Mouse (Mus musculus): ENCODE measurements around the gene Cd68. TPM values are rescaled to one million over a fixed set of nuclear protein-coding genes. Genes with fewer than 3 reads are reported as not detected.

Cd68 gene
- 4.3 and 5.2 TPM in 2 replicates for polyA plus RNA-seq (2016; fragmentation: Nextera tagmentation; extraction: Ambion mirVana)

DNA sequence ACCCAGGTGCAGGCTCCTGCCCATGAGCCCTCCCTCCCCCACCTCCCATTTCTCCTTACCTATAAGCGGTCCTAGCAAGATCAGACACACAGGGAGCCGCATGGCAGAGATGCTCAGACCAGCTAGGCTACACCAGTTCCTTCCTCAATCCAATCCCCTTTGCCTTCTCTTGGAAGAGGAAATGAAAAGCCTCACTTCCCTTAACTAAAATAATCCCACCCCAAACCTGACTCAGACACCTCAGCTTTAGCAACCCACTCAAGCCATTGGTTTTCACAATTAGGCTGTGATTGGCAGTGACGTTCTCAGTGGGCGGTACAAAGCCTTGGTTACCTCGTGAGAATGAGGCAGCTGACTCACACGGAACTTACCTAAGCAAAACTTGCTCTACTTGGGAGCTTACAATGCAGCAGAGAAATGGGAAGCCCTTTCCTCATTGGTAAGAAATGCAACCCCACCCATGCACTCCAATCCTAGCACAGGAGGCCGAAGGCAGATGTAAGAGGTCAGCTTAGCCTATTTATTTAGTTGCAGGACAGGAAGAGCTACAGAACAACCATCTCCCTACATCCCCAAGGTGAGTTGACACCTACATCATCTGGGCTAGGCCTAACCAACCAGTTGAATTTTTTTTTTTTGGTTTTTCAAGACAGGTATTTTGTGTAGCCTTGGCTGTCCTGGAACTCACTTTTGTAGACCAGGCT is at the start of gene Cd68:
TSS of gene Cd68 (minus strand) at position 193 of the 704 bp plus-strand sequence.
- Histone ChIP-seq H3K9ac (no peak within 1 kb of the TSS), H3K27ac (ENCODE audit: poor library complexity, severe bottlenecking) (0 out of 2 replicates have a peak within 1 kb of the TSS, but pooled peaks have one; percentile 7), H3K27me3 (replicated peaks) (no peaks in the 10 kb centered on the region), H3K4me3 (no peak within 1 kb of the TSS), H3K36me3 (peaks cover 70% of the 10 kb centered on the region), H3K4me1 (replicated peaks) (peaks cover 37% of the 10 kb centered on the region), H3K4me2 (no peak within 1 kb of the TSS), H3K9me3 (replicated peaks) (no peaks in the 10 kb centered on the region)
- WGBS, result 31% methylated on average over 7 of the region's 7 CpGs
- no peak for ATAC-seq (ENCODE audit: insufficient number of reproducible peaks, low FRiP score)

DNA sequence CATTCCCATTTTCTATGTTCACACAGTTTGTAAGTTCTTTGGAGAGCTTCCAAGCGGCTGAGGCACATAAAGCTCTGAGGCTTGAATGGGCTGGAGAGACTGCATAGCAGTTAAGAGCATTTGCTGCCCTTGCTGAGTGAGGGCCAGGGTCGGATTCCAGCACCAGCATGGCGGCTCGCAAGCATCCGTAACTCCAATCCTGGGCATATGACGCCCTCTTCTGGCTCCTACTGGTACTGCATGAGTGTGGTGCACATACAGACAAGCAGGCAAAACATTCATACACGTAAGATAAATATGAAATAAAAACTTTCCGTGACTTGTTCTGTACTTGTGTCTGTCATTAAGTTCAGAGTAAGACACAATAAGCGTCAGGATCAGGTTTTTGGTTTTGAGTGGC is 49.5 kb upstream of the Cd68 start:
- peaks cover 14% of the 10 kb centered on the region for H3K4me1 ChIP-seq (replicated peaks)
- 53% methylated on average over 9 of the region's 9 CpGs for WGBS
- H3K4me2 ChIP-seq, result no peak overlapping the region; the same call in 1 of the 2 replicates
- H3K27me3 ChIP-seq (replicated peaks), result no peaks in the 10 kb centered on the region
- H3K9ac ChIP-seq, result no peak overlapping the region
- ATAC-seq (ENCODE audit: insufficient number of reproducible peaks, low FRiP score), result no peak
- H3K9me3 ChIP-seq (replicated peaks), result no peaks in the 10 kb centered on the region; the same call in 1 of the 2 replicates
- H3K4me3 ChIP-seq, result no peak overlapping the region
- H3K36me3 ChIP-seq, result no peaks in the 10 kb centered on the region
- peak overlapping the region; percentile 32; the same call in 1 of the 2 replicates for H3K27ac ChIP-seq (ENCODE audit: poor library complexity, severe bottlenecking)

DNA sequence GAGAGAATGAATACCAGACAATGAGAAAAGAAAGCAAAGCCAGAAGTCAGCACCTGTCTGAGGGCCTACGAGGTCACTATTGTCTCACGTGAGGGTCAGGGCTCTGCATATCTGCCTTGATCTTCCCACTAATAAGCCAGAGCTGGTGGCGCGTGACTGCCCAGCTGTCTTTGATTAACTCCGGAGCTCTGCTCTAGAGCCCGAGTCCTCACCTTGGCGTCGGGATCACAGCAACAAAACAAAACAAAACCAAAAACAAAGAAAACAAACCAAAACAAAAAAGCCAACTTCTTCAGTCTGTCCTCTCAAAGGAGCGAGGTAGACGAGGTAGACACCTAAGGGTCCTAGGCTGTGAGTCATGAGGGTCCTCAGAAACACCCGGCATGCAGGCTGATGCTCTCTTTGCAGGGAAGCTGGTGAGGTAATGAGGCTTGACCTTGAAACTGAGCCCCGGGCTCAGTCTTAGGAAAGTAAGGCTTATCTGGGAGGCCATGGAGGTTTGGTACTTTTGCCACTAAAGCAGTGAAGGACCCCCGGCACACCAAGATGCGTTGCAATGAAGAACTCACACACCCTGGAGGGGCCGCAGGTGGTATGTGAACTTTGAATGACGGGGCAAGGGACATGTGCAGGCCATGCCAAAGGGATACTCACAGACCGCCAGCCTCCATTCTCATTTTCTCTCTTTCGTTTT is 48.8 kb upstream of the Cd68 start:
- Histone ChIP-seq H3K4me3 (no peak overlapping the region), H3K4me1 (replicated peaks) (peaks cover 14% of the 10 kb centered on the region), H3K27me3 (replicated peaks) (no peaks in the 10 kb centered on the region), H3K9me3 (replicated peaks) (no peaks in the 10 kb centered on the region; the same call in 1 of the 2 replicates), H3K36me3 (no peaks in the 10 kb centered on the region), H3K4me2 (no peak overlapping the region), H3K9ac (no peak overlapping the region), H3K27ac (ENCODE audit: poor library complexity, severe bottlenecking) (no peak overlapping the region)
- WGBS, result 66% methylated on average over 18 of the region's 18 CpGs
- no peak for ATAC-seq (ENCODE audit: insufficient number of reproducible peaks, low FRiP score)

DNA sequence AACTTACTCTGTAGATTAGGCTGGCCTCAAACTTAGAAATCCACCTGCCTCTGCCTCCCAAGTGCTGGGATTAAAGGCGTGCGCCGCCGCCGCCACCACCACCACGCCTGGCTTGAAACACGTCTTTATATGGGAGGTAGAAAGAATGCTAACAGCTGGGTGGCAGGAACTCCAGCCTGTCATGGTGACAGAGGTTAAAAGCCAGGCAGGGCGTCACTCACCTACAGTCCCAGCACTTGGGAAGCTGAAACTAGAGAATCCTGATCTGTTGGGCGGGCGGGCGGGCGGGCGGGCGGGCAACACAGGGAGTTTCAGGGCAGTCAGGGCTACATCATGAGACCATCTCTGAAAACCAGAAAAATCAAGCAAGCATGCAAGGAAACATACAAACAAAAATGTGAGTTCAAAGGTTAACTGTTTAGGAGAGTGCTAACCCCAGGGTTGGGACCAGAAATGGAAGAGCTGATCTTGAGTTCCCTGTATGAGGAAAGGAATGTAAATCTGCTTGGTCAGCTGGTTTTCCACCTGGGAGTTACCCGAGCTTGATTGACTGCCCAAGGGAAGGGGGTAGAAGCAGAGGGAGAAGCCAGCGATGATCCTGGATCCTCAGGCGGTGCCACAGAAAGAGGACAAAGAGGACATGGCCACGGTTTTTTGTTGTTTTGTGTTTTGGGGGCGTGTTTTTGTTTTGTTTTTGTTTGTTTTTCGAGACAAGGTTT is 47.2 kb upstream of the Cd68 start:
- H3K36me3 ChIP-seq, result no peaks in the 10 kb centered on the region
- H3K9me3 ChIP-seq (replicated peaks), result no peaks in the 10 kb centered on the region; the same call in 1 of the 2 replicates
- H3K4me2 ChIP-seq, result no peak overlapping the region
- WGBS, result 74% methylated on average over 20 of the region's 20 CpGs
- ATAC-seq (ENCODE audit: insufficient number of reproducible peaks, low FRiP score), result no peak
- H3K4me3 ChIP-seq, result no peak overlapping the region
- no peak overlapping the region for H3K9ac ChIP-seq
- H3K4me1 ChIP-seq (replicated peaks), result peaks cover 17% of the 10 kb centered on the region
- no peaks in the 10 kb centered on the region for H3K27me3 ChIP-seq (replicated peaks)
- no peak overlapping the region for H3K27ac ChIP-seq (ENCODE audit: poor library complexity, severe bottlenecking)

DNA sequence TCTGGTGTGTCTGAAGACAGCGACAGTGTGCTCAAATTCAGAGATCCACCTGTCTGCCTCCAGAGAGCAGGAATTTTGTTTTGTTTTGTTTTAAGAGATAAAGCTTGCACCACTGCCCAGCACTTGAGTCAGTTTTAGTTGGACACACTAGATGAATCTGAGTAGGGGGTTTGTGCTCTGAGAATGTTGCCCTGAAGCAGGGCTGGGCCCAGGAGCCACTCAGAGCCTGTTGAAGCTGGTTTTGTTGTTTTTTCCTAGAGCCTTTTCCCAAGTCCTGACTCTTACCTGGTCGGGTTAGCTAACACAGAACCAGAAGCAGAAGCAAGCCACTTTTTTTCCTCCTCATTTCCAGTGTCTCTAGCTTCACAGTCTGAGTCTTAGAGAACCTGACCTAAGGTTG is 45.1 kb upstream of the Cd68 start:
- peaks cover 12% of the 10 kb centered on the region for H3K4me1 ChIP-seq (replicated peaks)
- H3K9me3 ChIP-seq (replicated peaks), result no peaks in the 10 kb centered on the region; the same call in 1 of the 2 replicates
- ATAC-seq (ENCODE audit: insufficient number of reproducible peaks, low FRiP score), result no peak
- H3K4me3 ChIP-seq, result no peak overlapping the region
- no peak overlapping the region for H3K9ac ChIP-seq
- H3K4me2 ChIP-seq, result no peak overlapping the region
- 75% methylated on average over 2 of the region's 2 CpGs for WGBS
- H3K27ac ChIP-seq (ENCODE audit: poor library complexity, severe bottlenecking), result no peak overlapping the region
- H3K36me3 ChIP-seq, result no peaks in the 10 kb centered on the region
- no peaks in the 10 kb centered on the region for H3K27me3 ChIP-seq (replicated peaks)

DNA sequence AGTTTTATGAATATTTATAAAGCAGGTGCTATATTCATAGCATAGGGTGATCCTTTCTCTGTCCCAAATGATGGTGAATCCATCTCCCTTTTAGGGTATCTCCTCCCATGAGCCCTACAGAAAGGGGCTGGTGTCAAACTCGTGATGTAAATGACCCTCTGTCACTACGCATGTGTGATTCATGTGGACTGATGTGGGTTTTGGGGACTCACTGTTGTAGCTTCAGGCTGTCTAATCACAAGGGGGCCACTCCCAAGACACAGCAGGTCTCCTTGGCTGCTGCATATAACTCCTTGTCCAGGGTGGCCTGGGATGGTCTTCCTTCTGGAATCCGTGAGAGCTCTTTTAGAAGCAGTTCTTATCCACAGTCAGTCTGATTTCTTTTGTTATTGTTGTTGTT is 44.5 kb upstream of the Cd68 start:
- 69% methylated on average over 3 of the region's 3 CpGs for WGBS
- no peak for ATAC-seq (ENCODE audit: insufficient number of reproducible peaks, low FRiP score)
- no peaks in the 10 kb centered on the region; the same call in 1 of the 2 replicates for H3K9me3 ChIP-seq (replicated peaks)

DNA sequence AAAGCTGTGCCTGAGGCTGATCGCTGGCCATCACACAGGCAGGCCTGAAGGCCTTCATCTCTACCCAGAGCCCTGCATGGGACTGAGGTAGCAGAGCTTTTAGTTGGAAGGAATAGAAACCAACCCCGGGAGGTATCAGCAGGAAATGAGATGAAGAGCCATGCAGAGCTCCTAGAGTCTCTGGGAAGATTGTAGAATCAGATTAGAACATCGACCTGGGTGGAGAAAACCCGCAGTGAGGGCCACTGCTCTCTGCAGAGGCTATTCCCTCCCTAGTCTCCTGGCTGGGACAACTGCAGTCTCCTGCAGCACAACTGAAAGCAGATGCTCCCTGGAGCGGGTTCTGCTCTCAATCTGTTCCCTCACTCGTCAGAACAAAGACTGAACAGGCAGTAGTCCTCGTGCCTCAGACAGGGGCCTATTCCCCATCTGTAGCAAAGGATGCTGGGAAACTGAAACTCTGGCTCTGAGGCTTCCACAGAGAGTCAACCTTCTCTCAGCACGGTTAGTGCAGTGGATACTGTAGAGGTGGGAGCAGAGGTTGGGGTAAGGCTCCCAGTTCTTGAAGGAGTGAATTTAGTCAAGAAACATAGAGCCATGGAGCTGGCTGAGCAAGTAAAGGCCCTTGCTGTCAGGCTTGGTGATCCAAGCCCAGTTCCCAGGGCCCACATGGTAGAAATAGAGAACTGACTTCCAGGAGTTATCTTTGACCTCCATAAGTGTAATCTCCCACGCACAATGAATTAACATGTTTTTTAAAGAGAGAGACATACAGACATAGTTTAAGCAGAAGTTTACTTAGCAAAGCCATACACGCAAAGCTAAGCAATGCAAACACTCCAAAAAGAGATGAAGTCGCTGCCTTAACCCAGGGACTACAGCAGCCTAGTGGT is 43.8 kb upstream of the Cd68 start:
- Histone ChIP-seq H3K9ac (no peak overlapping the region), H3K4me2 (no peak overlapping the region), H3K9me3 (replicated peaks) (no peaks in the 10 kb centered on the region), H3K27ac (ENCODE audit: poor library complexity, severe bottlenecking) (no peak overlapping the region), H3K27me3 (replicated peaks) (no peaks in the 10 kb centered on the region), H3K36me3 (no peaks in the 10 kb centered on the region), H3K4me3 (no peak overlapping the region), H3K4me1 (replicated peaks) (0 out of 2 replicates have a peak, but pooled peaks cover 3% of the 10 kb centered on the region)
- 41% methylated on average over 11 of the region's 11 CpGs for WGBS
- no peak for ATAC-seq (ENCODE audit: insufficient number of reproducible peaks, low FRiP score)

More for the DNA sequence above, 44.5 kb upstream of the Cd68 start:
- Histone ChIP-seq H3K27me3 (replicated peaks) (no peaks in the 10 kb centered on the region), H3K27ac (ENCODE audit: poor library complexity, severe bottlenecking) (no peak overlapping the region), H3K4me2 (no peak overlapping the region), H3K4me3 (no peak overlapping the region), H3K36me3 (no peaks in the 10 kb centered on the region), H3K4me1 (replicated peaks) (peaks cover 6% of the 10 kb centered on the region), H3K9ac (no peak overlapping the region)

DNA sequence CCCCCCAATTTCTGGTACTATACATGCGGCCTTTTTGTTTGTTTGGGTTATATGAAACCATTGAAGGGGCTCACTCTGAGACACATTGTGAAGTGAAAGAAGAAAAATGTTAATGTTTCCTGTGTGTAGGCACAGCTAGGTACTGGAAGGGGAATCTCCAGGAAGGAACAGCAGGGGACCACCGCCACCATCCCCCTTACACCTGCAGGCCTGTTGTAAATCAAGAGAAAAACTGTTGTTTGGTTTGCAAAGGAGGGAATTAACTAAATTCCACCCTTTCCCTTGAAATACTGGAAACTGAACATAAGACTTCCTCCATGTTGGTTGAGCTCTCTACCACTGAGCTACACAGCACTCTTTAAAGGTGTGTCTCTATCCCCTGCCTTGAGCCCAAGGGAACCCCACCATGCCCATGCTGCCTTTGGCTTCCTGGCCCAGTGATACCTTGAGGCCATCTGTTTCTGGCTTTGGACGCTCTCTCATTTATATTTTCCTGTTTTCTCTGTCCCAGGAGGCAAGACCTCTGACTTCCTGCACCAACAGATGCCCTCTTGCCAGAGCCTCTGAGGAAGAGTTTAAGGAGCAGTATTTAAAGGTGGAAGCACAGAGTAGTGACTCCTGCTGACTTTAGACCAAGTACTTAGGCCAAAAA is 42.8 kb upstream of the Cd68 start:
- H3K27ac ChIP-seq (ENCODE audit: poor library complexity, severe bottlenecking), result no peak overlapping the region
- no peaks in the 10 kb centered on the region for H3K27me3 ChIP-seq (replicated peaks)
- no peak overlapping the region for H3K4me3 ChIP-seq
- H3K36me3 ChIP-seq, result no peaks in the 10 kb centered on the region
- ATAC-seq (ENCODE audit: insufficient number of reproducible peaks, low FRiP score), result no peak
- 0 out of 2 replicates have a peak, but pooled peaks cover 3% of the 10 kb centered on the region for H3K4me1 ChIP-seq (replicated peaks)
- WGBS, result 81% methylated on average over 3 of the region's 3 CpGs
- no peak overlapping the region for H3K4me2 ChIP-seq
- H3K9ac ChIP-seq, result no peak overlapping the region
- H3K9me3 ChIP-seq (replicated peaks), result no peaks in the 10 kb centered on the region

DNA sequence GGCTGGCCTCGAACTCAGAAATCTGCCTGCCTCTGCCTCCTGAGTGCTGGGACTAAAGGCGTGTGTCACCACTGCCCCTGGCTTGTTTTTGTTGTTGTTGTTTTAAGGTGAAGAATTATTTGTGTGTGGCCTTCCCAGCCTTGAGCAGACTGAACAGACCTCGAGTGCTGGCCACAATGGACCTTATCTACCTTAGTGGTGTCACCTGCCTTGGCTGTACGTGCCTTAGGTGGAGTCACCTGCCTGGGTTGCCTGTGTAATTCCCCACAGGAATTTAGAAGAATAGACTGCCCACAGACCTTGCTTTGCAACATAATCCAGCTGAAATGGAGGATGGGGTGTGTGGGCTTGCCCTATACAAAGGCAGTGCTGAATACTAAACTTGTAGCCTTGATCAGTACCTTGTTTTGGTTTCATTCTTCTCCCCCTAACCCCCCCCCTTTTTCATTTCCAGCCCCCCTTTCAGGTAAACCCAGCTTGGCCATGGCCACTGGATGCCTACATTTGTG is 42.0 kb upstream of the Cd68 start:
- Histone ChIP-seq H3K4me2 (no peak overlapping the region), H3K27ac (ENCODE audit: poor library complexity, severe bottlenecking) (no peak overlapping the region), H3K9me3 (replicated peaks) (no peaks in the 10 kb centered on the region), H3K4me1 (replicated peaks) (0 out of 2 replicates have a peak, but pooled peaks cover 3% of the 10 kb centered on the region), H3K36me3 (no peaks in the 10 kb centered on the region), H3K27me3 (replicated peaks) (no peaks in the 10 kb centered on the region), H3K4me3 (no peak overlapping the region), H3K9ac (no peak overlapping the region)
- ATAC-seq (ENCODE audit: insufficient number of reproducible peaks, low FRiP score), result no peak
- WGBS, result 86% methylated on average over 4 of the region's 4 CpGs

DNA sequence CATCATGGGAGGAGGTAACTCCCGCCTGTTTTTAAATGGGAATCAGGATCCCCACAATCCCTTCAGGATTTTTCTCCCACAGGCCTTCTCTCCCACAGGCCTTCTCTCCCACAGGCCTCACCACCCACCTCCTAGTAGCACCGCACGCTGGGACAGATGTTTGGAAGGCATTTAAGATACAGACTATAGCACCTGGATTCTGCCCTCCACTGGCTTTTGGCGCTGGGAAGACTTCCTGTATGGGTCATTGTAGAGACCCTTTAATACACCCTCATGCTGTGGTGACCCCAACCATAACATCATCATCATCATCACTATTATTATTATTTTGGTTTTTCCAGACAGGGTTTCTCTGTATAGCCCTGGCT is 41.5 kb upstream of the Cd68 start:
- H3K36me3 ChIP-seq, result no peaks in the 10 kb centered on the region
- H3K4me1 ChIP-seq (replicated peaks), result 0 out of 2 replicates have a peak, but pooled peaks cover 3% of the 10 kb centered on the region
- H3K9me3 ChIP-seq (replicated peaks), result no peaks in the 10 kb centered on the region
- H3K4me3 ChIP-seq, result no peak overlapping the region
- H3K4me2 ChIP-seq, result no peak overlapping the region
- ATAC-seq (ENCODE audit: insufficient number of reproducible peaks, low FRiP score), result no peak
- no peak overlapping the region for H3K27ac ChIP-seq (ENCODE audit: poor library complexity, severe bottlenecking)
- no peak overlapping the region for H3K9ac ChIP-seq
- WGBS, result 87% methylated on average over 4 of the region's 4 CpGs
- H3K27me3 ChIP-seq (replicated peaks), result no peaks in the 10 kb centered on the region
